Mouse (Mus musculus): ENCODE results near the gene Plekha5. TPM values are rescaled to one million over a fixed set of nuclear protein-coding genes. Genes with fewer than 3 reads are reported as not detected.
"Not testable (repeated sequence)": the region's sequence is repeated elsewhere in the genome, so short reads cannot be mapped to it uniquely, and the experiment has no call there.

Plekha5 gene
- polyA plus RNA-seq, 1 experiment from 2014 or later: 62.1 TPM

DNA sequence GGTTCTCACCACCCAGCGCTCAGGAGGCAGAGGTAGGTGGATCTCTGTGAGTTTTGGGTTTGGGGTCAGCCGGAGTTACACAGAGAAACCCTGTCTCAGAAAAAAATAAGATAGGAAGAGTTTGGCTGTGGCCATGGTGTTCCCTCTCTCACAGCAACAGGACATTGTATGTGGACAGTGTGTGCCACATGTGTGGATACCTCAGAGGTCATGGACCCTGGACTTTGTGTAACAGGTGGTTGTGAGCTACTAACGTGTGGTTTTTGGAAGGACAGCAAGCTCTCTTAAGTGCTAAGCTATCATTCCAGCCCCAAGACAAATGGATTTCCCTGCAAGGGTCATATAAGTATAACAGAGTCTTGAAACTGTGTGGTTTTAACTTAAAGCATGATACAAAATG is 151.1 kb downstream of the Plekha5 start:
- ATAC-seq (replicated peaks; ENCODE audit: low FRiP score, low TSS enrichment, low read depth): no peak
- 88% methylated on average over 3 of the region's 3 CpGs for WGBS
- Histone ChIP-seq H3K27ac (ENCODE audit: low read depth) (no peak overlapping the region), H3K9me3 (ENCODE audit: control insufficient read depth, low read length) (no peaks in the 10 kb centered on the region), H3K36me3 (ENCODE audit: control insufficient read depth, insufficient read depth, low read length) (peaks cover 79% of the 10 kb centered on the region), H3K9ac (ENCODE audit: low read length) (no peak overlapping the region), H3K4me3 (ENCODE audit: low read depth, low read length) (no peak overlapping the region), H3K4me1 (replicated peaks; ENCODE audit: control insufficient read depth, insufficient read depth, low read length) (no peaks in the 10 kb centered on the region), H3K4me2 (ENCODE audit: low read length) (no peak overlapping the region), H3K27me3 (replicated peaks; ENCODE audit: control insufficient read depth, insufficient read depth, low read length) (no peaks in the 10 kb centered on the region)
- DNase-seq (ENCODE audit: low spot score): no peak

DNA sequence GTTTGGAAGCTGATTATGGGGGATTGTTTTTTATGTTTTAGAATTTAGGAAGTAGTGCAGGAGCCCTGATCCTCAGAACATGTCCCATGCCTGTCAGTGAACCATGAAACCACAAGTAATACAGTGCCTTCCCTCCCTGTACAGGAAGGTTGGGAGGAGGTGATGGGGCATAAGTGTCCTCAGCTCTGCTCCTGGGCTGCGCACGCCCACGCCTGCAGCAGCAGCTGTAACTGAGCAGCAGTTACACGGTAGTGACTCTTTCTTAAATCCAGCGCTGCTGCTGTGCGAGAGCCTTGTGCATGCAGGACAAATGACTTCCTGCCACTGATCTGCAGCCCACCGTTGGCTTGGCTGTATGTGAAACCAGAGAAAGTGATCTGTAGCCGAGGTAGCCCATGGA is 152.3 kb downstream of the Plekha5 start:
- WGBS: 59% methylated on average over 8 of the region's 8 CpGs
- H3K36me3 ChIP-seq (ENCODE audit: control insufficient read depth, insufficient read depth, low read length): peaks cover 80% of the 10 kb centered on the region
- ATAC-seq (replicated peaks; ENCODE audit: low FRiP score, low TSS enrichment, low read depth): no peak

DNA sequence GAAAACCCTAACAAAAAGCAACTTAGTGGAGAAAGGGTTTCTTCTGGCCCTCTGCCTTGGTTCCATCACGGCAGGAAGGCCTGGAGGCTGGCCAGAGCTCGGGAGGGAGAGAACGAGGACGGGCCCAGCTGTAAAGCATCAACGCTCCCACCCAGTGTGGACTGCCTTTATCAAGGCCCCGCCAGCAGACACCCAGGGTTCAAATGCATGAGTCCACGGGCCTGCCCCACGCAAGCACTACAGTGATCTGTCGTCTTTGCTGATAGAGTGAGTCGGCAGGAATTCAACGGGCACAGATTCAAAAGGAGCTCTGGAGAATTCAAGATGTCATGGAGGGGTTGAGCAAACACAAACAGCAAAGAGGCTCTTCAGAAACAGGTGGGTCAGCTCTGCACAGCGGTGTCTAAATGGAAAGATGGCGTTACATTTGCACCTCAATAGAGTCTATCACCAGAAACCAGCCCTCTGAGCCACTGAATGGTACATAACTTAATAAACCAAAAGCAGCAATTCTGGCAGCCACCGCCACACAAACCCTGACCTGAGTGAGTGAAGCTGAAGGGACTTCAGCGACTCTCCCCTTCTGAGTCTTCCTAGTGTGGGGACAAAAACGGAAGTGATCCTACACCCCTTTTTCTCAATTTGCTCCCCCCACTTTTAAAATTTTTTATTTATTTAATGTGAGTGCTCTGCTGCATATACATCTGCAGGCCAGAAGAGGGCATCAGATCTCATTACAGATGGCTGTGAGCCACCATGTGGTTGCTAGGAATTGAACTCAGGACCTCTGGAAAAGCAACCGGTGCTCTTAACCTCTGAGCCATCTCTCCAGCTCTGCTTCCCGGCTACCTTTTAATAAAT is 153.3 kb downstream of the Plekha5 start:
- no peaks in the 10 kb centered on the region for H3K9me3 ChIP-seq (ENCODE audit: control insufficient read depth, low read length)
- no peak overlapping the region for H3K27ac ChIP-seq (ENCODE audit: low read depth)
- no peak overlapping the region for H3K4me2 ChIP-seq (ENCODE audit: low read length)
- H3K36me3 ChIP-seq (ENCODE audit: control insufficient read depth, insufficient read depth, low read length): peaks cover 75% of the 10 kb centered on the region
- ATAC-seq (replicated peaks; ENCODE audit: low FRiP score, low TSS enrichment, low read depth) (peak; percentile 70), DNase-seq (ENCODE audit: low spot score) (no peak)
- no peaks in the 10 kb centered on the region for H3K27me3 ChIP-seq (replicated peaks; ENCODE audit: control insufficient read depth, insufficient read depth, low read length)
- H3K4me1 ChIP-seq (replicated peaks; ENCODE audit: control insufficient read depth, insufficient read depth, low read length): no peaks in the 10 kb centered on the region
- H3K4me3 ChIP-seq (ENCODE audit: low read depth, low read length): no peak overlapping the region
- 60% methylated on average over 18 of the region's 18 CpGs for WGBS
- H3K9ac ChIP-seq (ENCODE audit: low read length): no peak overlapping the region

More for the DNA sequence above, 152.3 kb downstream of the Plekha5 start:
- Histone ChIP-seq H3K9me3 (ENCODE audit: control insufficient read depth, low read length) (no peaks in the 10 kb centered on the region), H3K27ac (ENCODE audit: low read depth) (no peak overlapping the region), H3K9ac (ENCODE audit: low read length) (no peak overlapping the region), H3K4me3 (ENCODE audit: low read depth, low read length) (no peak overlapping the region), H3K4me1 (replicated peaks; ENCODE audit: control insufficient read depth, insufficient read depth, low read length) (no peaks in the 10 kb centered on the region), H3K27me3 (replicated peaks; ENCODE audit: control insufficient read depth, insufficient read depth, low read length) (no peaks in the 10 kb centered on the region), H3K4me2 (ENCODE audit: low read length) (no peak overlapping the region)
- DNase-seq (ENCODE audit: low spot score): no peak

DNA sequence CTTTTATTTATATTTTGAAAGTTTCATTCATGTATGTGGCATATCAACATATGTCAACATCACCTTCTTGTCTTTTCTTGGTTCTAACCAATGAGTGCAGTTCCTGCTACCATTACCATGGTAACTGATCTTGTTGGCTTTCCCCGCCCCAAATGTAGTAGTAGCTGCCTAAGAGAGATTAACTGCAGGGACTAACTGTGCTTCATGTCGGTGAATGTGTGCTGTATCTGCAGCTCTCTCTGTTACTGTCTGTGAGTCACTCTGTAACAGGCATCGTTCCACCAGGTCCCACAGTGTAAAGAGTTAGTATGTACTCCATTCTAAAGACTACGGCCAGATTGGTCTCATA is 153.9 kb downstream of the Plekha5 start:
- DNase-seq (ENCODE audit: low spot score): no peak
- Histone ChIP-seq H3K9me3 (ENCODE audit: control insufficient read depth, low read length) (no peaks in the 10 kb centered on the region), H3K9ac (ENCODE audit: low read length) (no peak overlapping the region), H3K4me3 (ENCODE audit: low read depth, low read length) (no peak overlapping the region), H3K27ac (ENCODE audit: low read depth) (no peak overlapping the region), H3K36me3 (ENCODE audit: control insufficient read depth, insufficient read depth, low read length) (peaks cover 75% of the 10 kb centered on the region), H3K27me3 (replicated peaks; ENCODE audit: control insufficient read depth, insufficient read depth, low read length) (no peaks in the 10 kb centered on the region), H3K4me1 (replicated peaks; ENCODE audit: control insufficient read depth, insufficient read depth, low read length) (no peaks in the 10 kb centered on the region), H3K4me2 (ENCODE audit: low read length) (no peak overlapping the region)
- WGBS: 93% methylated on average over 4 of the region's 4 CpGs
- no peak for ATAC-seq (replicated peaks; ENCODE audit: low FRiP score, low TSS enrichment, low read depth)

DNA sequence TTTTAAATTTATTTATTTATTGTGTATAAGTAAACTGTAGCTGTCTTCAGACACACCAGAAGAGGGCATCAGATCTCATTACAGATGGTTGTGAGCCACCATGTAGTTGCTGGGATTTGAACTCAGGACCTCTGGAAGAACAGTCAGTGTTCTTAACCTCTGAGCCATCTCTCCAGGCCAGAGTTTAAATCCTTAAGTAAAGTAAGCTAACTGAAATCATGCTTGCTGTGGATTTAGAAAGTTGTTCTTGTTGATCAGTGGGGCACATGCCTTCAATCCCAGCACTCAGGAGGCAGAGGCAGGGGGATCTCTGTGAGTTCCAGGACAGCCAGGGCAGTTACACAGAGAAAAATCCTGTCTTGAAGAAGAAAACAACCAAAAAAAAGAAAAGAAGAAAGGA is 155.1 kb downstream of the Plekha5 start:
- not testable (repeated sequence) for H3K27ac ChIP-seq (ENCODE audit: low read depth); H3K9me3 ChIP-seq (ENCODE audit: control insufficient read depth, low read length)

DNA sequence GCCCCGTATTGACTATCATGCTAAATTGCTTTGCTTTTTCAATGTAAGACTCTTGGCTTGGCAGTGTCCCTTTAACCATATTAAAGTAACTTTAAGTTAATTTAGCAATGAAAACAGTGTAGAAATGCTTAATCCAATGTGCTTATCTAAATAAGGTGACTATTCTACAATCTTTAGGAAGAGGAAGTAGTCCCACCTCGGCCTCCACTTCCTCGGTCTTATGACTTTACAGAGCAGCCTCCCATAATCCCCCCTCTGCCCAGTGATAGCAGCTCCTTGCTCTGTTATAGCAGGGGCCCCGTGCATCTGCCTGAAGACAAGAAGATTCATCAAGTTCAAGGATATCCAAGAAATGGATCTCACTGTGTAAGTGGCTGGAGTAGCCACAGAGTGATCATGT is 156.3 kb downstream of the Plekha5 start:
- 78% methylated on average over 4 of the region's 4 CpGs for WGBS
- H3K27ac ChIP-seq (ENCODE audit: low read depth): no peak overlapping the region
- no peaks in the 10 kb centered on the region for H3K9me3 ChIP-seq (ENCODE audit: control insufficient read depth, low read length)
- no peak overlapping the region for H3K4me2 ChIP-seq (ENCODE audit: low read length)
- H3K9ac ChIP-seq (ENCODE audit: low read length): no peak overlapping the region
- ATAC-seq (replicated peaks; ENCODE audit: low FRiP score, low TSS enrichment, low read depth): no peak
- H3K27me3 ChIP-seq (replicated peaks; ENCODE audit: control insufficient read depth, insufficient read depth, low read length): no peaks in the 10 kb centered on the region
- no peak overlapping the region for H3K4me3 ChIP-seq (ENCODE audit: low read depth, low read length)
- no peaks in the 10 kb centered on the region for H3K4me1 ChIP-seq (replicated peaks; ENCODE audit: control insufficient read depth, insufficient read depth, low read length)
- no peak for DNase-seq (ENCODE audit: low spot score)
- H3K36me3 ChIP-seq (ENCODE audit: control insufficient read depth, insufficient read depth, low read length): peaks cover 64% of the 10 kb centered on the region

More for the DNA sequence above, 155.1 kb downstream of the Plekha5 start:
- H3K4me3 ChIP-seq (ENCODE audit: low read depth, low read length); H3K9ac ChIP-seq (ENCODE audit: low read length); DNase-seq (ENCODE audit: low spot score); ATAC-seq (replicated peaks; ENCODE audit: low FRiP score, low TSS enrichment, low read depth); H3K27me3 ChIP-seq (replicated peaks; ENCODE audit: control insufficient read depth, insufficient read depth, low read length); H3K4me1 ChIP-seq (replicated peaks; ENCODE audit: control insufficient read depth, insufficient read depth, low read length); H3K4me2 ChIP-seq (ENCODE audit: low read length): not testable (repeated sequence)
- peaks cover 73% of the 10 kb centered on the region for H3K36me3 ChIP-seq (ENCODE audit: control insufficient read depth, insufficient read depth, low read length)

DNA sequence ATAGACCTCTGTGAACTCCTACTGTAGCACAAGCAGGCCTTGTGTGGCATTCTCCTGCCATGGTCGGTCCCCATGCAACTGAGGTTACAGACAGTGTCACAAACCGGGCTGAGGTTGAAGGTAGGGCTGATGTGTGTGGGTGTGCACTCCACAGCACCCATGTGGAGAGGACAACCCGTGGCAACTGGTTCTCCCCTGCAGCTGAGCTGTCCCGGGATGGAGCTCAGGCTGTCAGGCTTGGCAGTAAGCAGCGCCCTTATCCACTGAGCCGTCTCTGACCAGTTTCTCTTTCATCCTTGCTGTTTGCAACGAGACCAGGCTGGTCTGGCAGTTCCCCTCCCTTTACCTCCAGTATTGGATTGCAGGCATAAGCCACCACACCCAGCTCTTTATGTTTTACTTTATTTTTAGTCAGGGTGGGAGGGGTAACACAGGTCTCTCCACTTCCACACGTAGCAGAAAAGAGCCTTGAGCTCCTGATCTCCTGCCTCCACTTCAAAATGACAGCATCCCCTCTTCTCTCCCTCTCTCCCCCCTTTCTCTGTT is 162.9 kb downstream of the Plekha5 start:
- DNase-seq (ENCODE audit: low spot score) (no peak), ATAC-seq (replicated peaks; ENCODE audit: low FRiP score, low TSS enrichment, low read depth) (no peak)
- Histone ChIP-seq H3K27me3 (replicated peaks; ENCODE audit: control insufficient read depth, insufficient read depth, low read length) (no peaks in the 10 kb centered on the region), H3K4me3 (ENCODE audit: low read depth, low read length) (no peak overlapping the region), H3K9ac (ENCODE audit: low read length) (no peak overlapping the region), H3K4me1 (replicated peaks; ENCODE audit: control insufficient read depth, insufficient read depth, low read length) (no peaks in the 10 kb centered on the region), H3K36me3 (ENCODE audit: control insufficient read depth, insufficient read depth, low read length) (peaks cover 78% of the 10 kb centered on the region), H3K4me2 (ENCODE audit: low read length) (no peak overlapping the region), H3K9me3 (ENCODE audit: control insufficient read depth, low read length) (no peaks in the 10 kb centered on the region), H3K27ac (ENCODE audit: low read depth) (no peak overlapping the region)
- WGBS: 89% methylated on average over 8 of the region's 8 CpGs

DNA sequence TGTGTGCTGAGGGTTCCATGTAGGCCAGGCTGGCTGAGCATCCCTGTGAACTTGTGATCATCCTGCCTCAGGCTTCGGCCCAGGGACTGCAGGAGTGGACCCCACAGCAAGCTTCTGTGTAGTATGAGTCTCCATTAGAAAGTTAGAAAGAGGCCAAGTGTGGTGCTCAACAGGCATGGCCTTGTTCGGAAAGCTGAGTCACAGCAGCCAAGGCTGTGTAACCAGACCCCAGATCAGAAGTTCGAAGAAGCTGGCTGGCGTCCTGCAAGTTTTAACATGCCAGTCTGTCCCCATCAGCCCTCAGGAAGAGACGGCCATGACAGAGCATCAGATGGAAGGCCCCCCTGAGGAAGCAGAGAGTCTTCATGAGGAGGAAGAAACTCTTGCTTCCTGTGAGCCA is 167.5 kb downstream of the Plekha5 start:
- Histone ChIP-seq H3K9ac (ENCODE audit: low read length) (no peak overlapping the region), H3K27ac (ENCODE audit: low read depth) (no peak overlapping the region), H3K9me3 (ENCODE audit: control insufficient read depth, low read length) (no peaks in the 10 kb centered on the region), H3K4me1 (replicated peaks; ENCODE audit: control insufficient read depth, insufficient read depth, low read length) (no peaks in the 10 kb centered on the region), H3K4me3 (ENCODE audit: low read depth, low read length) (no peak overlapping the region), H3K36me3 (ENCODE audit: control insufficient read depth, insufficient read depth, low read length) (peaks cover 90% of the 10 kb centered on the region), H3K27me3 (replicated peaks; ENCODE audit: control insufficient read depth, insufficient read depth, low read length) (no peaks in the 10 kb centered on the region), H3K4me2 (ENCODE audit: low read length) (no peak overlapping the region)
- DNase-seq (ENCODE audit: low spot score): no peak
- 93% methylated on average over 5 of the region's 5 CpGs for WGBS
- no peak for ATAC-seq (replicated peaks; ENCODE audit: low FRiP score, low TSS enrichment, low read depth)

DNA sequence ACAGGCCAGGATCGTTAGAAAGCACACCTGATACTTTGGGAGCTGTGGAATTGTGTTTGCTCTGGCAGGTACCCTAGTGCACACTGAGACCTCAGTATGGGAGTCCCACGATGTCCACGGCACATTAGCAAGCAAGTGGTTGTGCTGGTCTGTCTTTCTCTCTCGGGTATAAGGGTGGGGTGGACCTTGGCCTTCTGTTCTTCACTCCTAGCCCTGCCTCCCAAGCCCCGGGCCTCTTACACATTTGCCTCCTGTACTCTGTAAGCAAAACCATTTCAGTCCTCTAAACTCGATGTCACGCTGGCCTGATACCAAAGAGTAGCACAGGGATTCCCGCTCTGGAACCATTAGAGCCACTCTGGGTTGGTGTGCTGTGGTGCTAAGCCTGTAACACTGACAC is 168.9 kb downstream of the Plekha5 start:
- Histone ChIP-seq H3K9ac (ENCODE audit: low read length) (no peak overlapping the region), H3K27ac (ENCODE audit: low read depth) (no peak overlapping the region), H3K4me2 (ENCODE audit: low read length) (no peak overlapping the region), H3K27me3 (replicated peaks; ENCODE audit: control insufficient read depth, insufficient read depth, low read length) (no peaks in the 10 kb centered on the region), H3K9me3 (ENCODE audit: control insufficient read depth, low read length) (no peaks in the 10 kb centered on the region), H3K4me3 (ENCODE audit: low read depth, low read length) (no peak overlapping the region), H3K4me1 (replicated peaks; ENCODE audit: control insufficient read depth, insufficient read depth, low read length) (no peaks in the 10 kb centered on the region), H3K36me3 (ENCODE audit: control insufficient read depth, insufficient read depth, low read length) (peaks cover 90% of the 10 kb centered on the region)
- DNase-seq (ENCODE audit: low spot score) (no peak), ATAC-seq (replicated peaks; ENCODE audit: low FRiP score, low TSS enrichment, low read depth) (no peak)
- 89% methylated on average over 8 of the region's 8 CpGs for WGBS

All from intestine, embryonic 14.5 days (tissue).